Mouse (Mus musculus) adrenal gland, postnatal 10 days (tissue): ENCODE measurements at regions not wholly inside any gene's neighbourhood (a gene's known extent, or its start where the extent isn't known, plus 50 kb on each side); places are given as distances from the start of the nearest gene placed in this dataset.

Experiments used
- DNase-seq: peaks from one replicate; pipeline ENCODE4 v3.0.0; 2021; ENCODE audit warnings: mixed read lengths

DNA sequence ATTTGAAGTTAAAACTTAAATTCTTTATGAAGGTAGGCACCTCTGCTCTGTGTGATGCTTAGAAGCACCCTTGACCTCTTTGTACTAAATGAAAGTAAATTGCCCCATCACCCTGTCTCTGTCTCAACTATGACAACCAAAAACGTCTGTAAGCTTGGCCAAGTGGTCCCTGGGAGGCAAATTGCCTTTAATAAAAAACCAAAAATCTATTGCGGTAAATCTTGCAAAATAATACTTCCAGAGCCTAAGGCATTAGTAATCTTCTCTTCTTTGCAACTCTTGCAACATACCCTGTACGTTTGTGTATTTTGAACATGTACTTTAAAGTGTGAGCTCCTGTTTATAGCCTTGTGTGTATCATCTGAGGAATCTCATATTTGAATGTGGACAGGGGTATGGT is 77.4 kb upstream of the Kcnj16 start:
- DNase-seq, result no peak

DNA sequence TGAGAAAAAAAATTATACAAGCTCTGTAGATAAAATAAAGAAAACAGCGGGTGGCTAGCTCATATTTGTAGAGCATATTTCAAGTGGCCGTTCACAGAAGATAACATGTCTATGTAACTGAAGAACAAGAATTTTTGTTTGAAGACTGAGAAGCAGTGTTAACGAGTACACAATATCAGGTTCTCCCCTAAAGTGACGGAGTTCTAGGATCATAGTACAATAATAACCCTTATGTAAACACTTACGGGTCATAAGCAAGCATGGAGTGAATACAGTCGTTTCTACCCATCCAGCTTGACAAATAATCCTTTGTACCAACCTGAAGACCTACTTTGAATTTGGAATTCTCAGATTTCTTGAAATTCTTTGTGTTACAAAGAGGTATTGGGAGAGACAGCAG is 64.9 kb upstream of the Kcnj16 start:
- DNase-seq, result no peak
